Mouse (Mus musculus): ENCODE data around the gene Gapvd1.

DNA sequence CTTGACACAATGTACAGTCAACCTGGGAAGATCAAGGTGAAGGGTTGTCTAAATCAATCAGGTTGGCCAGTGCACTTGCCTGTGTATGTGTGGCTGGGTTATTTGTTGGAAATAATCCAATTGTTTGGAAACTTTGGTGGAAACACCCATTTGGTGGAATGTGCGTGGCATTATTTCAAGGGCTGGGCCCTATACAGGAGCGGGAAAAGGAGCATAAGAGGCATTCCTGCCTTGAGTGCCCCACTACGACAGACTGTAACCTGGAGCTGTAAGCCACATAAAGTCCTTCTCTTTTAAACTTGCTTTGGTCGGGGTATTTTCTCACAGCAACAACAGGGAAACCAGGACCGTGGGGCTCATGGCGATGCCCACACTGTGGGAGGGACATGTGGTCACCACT is 84.6 kb downstream of the Gapvd1 start:
- TF ChIP-seq POLR2A (IDR thresholded peaks at IDR 0.05; ENCODE audit: insufficient read depth, low read length): no peak
- no peak for TF ChIP-seq CTCF (IDR thresholded peaks at IDR 0.05; ENCODE audit: low read depth, low read length)
